Mouse (Mus musculus) thymus, adult 2 months (tissue): ENCODE results near the gene Esam. TPM values are rescaled to one million over a fixed set of nuclear protein-coding genes. Genes with fewer than 3 reads are reported as not detected.

Experiments used
- DNase-seq: peaks from one replicate; pipeline ENCODE4 v3.0.0; 2021
- H3K27ac ChIP-seq: fragments of 200-500 bp; 2 replicates; pipeline ENCODE4 v1.5.1; 2012; ENCODE audit warnings: low read length, control low read depth; ENCODE audit not compliant: control insufficient read depth, insufficient read depth
- H3K27me3 ChIP-seq: fragments of 200-500 bp; 2 replicates; pipeline ENCODE4 v1.6.1; 2012; ENCODE audit warnings: mild to moderate bottlenecking, low read length, moderate library complexity, mixed read lengths; ENCODE audit not compliant: control insufficient read depth, insufficient read depth
- H3K36me3 ChIP-seq: fragments of 200-500 bp; 2 replicates; pipeline ENCODE4 v1.6.1; 2012; ENCODE audit warnings: mild to moderate bottlenecking, low read length, moderate library complexity; ENCODE audit not compliant: control insufficient read depth, insufficient read depth
- H3K4me1 ChIP-seq: fragments of 200-500 bp; replicated peaks from 2 replicates; pipeline ENCODE4 v1.6.1; 2012; ENCODE audit warnings: low read length; ENCODE audit not compliant: control insufficient read depth, insufficient read depth
- H3K4me3 ChIP-seq: fragments of 200-500 bp; 2 replicates; pipeline ENCODE4 v1.5.1; 2012; ENCODE audit warnings: mild to moderate bottlenecking, low read length, control low read depth, moderate library complexity; ENCODE audit not compliant: control insufficient read depth, insufficient read depth
- CTCF ChIP-seq: fragments of 200-500 bp; IDR thresholded peaks from 2 replicates; pipeline ENCODE4 v1.5.1; 2012; ENCODE audit warnings: mild to moderate bottlenecking, control low read depth, low read length, moderate library complexity, borderline replicate concordance; ENCODE audit not compliant: control insufficient read depth, poor library complexity, insufficient read depth; ENCODE audit errors: extremely low read depth
- POLR2A ChIP-seq: fragments of 200-500 bp; IDR thresholded peaks from 2 replicates; pipeline ENCODE4 v1.6.1; 2012; ENCODE audit warnings: mild to moderate bottlenecking, low read length, control low read depth, moderate library complexity; ENCODE audit not compliant: control insufficient read depth, poor library complexity, insufficient read depth; ENCODE audit errors: extremely low read depth
- WGBS: fragments of 180-500 bp; shearing (Covaris S2); methylation state at CpG from one replicate; pipeline ENCODE4 v1.1.7; 2018; 5-methylcytosine and 5-hydroxymethylcytosine counted together
- polyA plus RNA-seq: library from polyadenylated mRNA; depleted of rRNA; stranded (reverse); fragments of >200 nt; gene quantifications from 2 replicates; pipeline ENCODE4 v1.2.3, GENCODE M21; 2012

Esam gene
- polyA plus RNA-seq, 1 experiment: 14.1 TPM

GRCm38 (mm10) chr9:37540226-37540625 lies 12.3 kb downstream of the Esam start:
- Histone ChIP-seq H3K27me3 (no peaks in the 10 kb centered on the region), H3K4me1 (0 out of 2 replicates have a peak, but pooled peaks cover 4% of the 10 kb centered on the region), H3K4me3 (no peak overlapping the region), H3K36me3 (no peaks in the 10 kb centered on the region), H3K27ac (no peak overlapping the region)
- DNase-seq: no peak
- WGBS: 96% methylated on average over 4 of the region's 4 CpGs
- TF ChIP-seq POLR2A: no peak
- TF ChIP-seq CTCF: no peak

- Histone ChIP-seq H3K4me3 (no peak overlapping the region), H3K27me3 (no peaks in the 10 kb centered on the region), H3K4me1 (0 out of 2 replicates have a peak, but pooled peaks cover 6% of the 10 kb centered on the region), H3K27ac (no peak overlapping the region), H3K36me3 (no peaks in the 10 kb centered on the region)
- 81% methylated on average over 6 of the region's 6 CpGs for WGBS
- TF ChIP-seq POLR2A (no peak), CTCF (no peak)
- DNase-seq: no peak
Measured at GRCm38 (mm10) chr9:37540701-37541575, 13.1 kb downstream of the Esam start.

- no peak overlapping the region for H3K4me3 ChIP-seq
- 84% methylated on average over 7 of the region's 7 CpGs for WGBS
- H3K36me3 ChIP-seq: no peaks in the 10 kb centered on the region
- DNase-seq: no peak
- H3K27ac ChIP-seq: no peak overlapping the region
- TF ChIP-seq POLR2A (no peak), CTCF (no peak)
- H3K4me1 ChIP-seq: 0 out of 2 replicates have a peak, but pooled peaks cover 6% of the 10 kb centered on the region
- H3K27me3 ChIP-seq: no peaks in the 10 kb centered on the region
Measured at GRCm38 (mm10) chr9:37541851-37542642, 14.2 kb downstream of the Esam start.

- 83% methylated on average over 12 of the region's 12 CpGs for WGBS
- Histone ChIP-seq H3K4me1 (0 out of 2 replicates have a peak, but pooled peaks cover 6% of the 10 kb centered on the region), H3K36me3 (no peaks in the 10 kb centered on the region), H3K27me3 (no peaks in the 10 kb centered on the region), H3K4me3 (peak overlapping the region; percentile 12; the same call in 1 of the 2 replicates), H3K27ac (no peak overlapping the region)
- no peak for TF ChIP-seq POLR2A
- no peak for TF ChIP-seq CTCF
- DNase-seq: no peak
Measured at GRCm38 (mm10) chr9:37543869-37544440, 16.1 kb downstream of the Esam start.

- H3K4me3 ChIP-seq: peak overlapping the region; percentile 12
- no peaks in the 10 kb centered on the region for H3K27me3 ChIP-seq
- H3K36me3 ChIP-seq: no peaks in the 10 kb centered on the region
- peak; percentile 63 for DNase-seq
- 32% methylated on average over 29 of the region's 29 CpGs for WGBS
- TF ChIP-seq POLR2A: no peak
- peak; percentile 77; the same call in 1 of the 2 replicates for TF ChIP-seq CTCF
- peak overlapping the region; percentile 27; the same call in 1 of the 2 replicates for H3K27ac ChIP-seq
- H3K4me1 ChIP-seq: 0 out of 2 replicates have a peak, but pooled peaks cover 6% of the 10 kb centered on the region
Measured at GRCm38 (mm10) chr9:37544447-37545165, 16.7 kb downstream of the Esam start.
